Mouse (Mus musculus): ENCODE measurements at regions not wholly inside any gene's neighbourhood (a gene's known extent, or its start where the extent isn't known, plus 50 kb on each side); places are given as distances from the start of the nearest gene placed in this dataset.

- no peak for DNase-seq (ENCODE audit: low spot score in 2 of 2)
Observed at GRCm38 (mm10) chr12:86579716-86580115, 98.8 kb upstream of the Vash1 start.

- DNase-seq (ENCODE audit: low spot score in 2 of 2), result no peak
Observed at GRCm38 (mm10) chr12:86580132-86580718, 98.3 kb upstream of the Vash1 start.

- DNase-seq (ENCODE audit: low spot score in 2 of 2), result no peak
Observed at GRCm38 (mm10) chr12:86582076-86582475, 96.4 kb upstream of the Vash1 start.

GRCm38 (mm10) chr12:86588010-86588409 lies 90.5 kb upstream of the Vash1 start:
- DNase-seq (ENCODE audit: low spot score in 2 of 2), result no peak

GRCm38 (mm10) chr12:86592509-86592908 lies 86.0 kb upstream of the Vash1 start:
- DNase-seq (ENCODE audit: low spot score in 2 of 2), result no peak

- DNase-seq (ENCODE audit: low spot score in 2 of 2), result no peak
Observed at GRCm38 (mm10) chr12:86594647-86595046, 83.9 kb upstream of the Vash1 start.

- no peak for DNase-seq (ENCODE audit: low spot score in 2 of 2)
Observed at GRCm38 (mm10) chr12:86600041-86600440, 78.5 kb upstream of the Vash1 start.

- DNase-seq (ENCODE audit: low spot score in 2 of 2), result no peak
Observed at GRCm38 (mm10) chr12:86603521-86603920, 75.0 kb upstream of the Vash1 start.

GRCm38 (mm10) chr12:86612431-86613040 lies 66.0 kb upstream of the Vash1 start:
- no peak for DNase-seq (ENCODE audit: low spot score in 2 of 2)

- DNase-seq (ENCODE audit: low spot score in 2 of 2), result peak; percentile 10 to 16
Observed at GRCm38 (mm10) chr12:86614156-86614555, 64.3 kb upstream of the Vash1 start.

GRCm38 (mm10) chr12:86616327-86616726 lies 62.2 kb upstream of the Vash1 start:
- DNase-seq (ENCODE audit: low spot score in 2 of 2), result no peak

GRCm38 (mm10) chr12:86624195-86624594 lies 54.3 kb upstream of the Vash1 start:
- DNase-seq (ENCODE audit: low spot score in 2 of 2), result no peak

GRCm38 (mm10) chr12:86626684-86627083 lies 51.8 kb upstream of the Vash1 start:
- no peak for DNase-seq (ENCODE audit: low spot score in 2 of 2)

GRCm38 (mm10) chr12:86628050-86628782 lies 50.3 kb upstream of the Vash1 start:
- DNase-seq (ENCODE audit: low spot score in 2 of 2), result no peak
